Mouse (Mus musculus): ENCODE data around the gene Trim44.

DNA sequence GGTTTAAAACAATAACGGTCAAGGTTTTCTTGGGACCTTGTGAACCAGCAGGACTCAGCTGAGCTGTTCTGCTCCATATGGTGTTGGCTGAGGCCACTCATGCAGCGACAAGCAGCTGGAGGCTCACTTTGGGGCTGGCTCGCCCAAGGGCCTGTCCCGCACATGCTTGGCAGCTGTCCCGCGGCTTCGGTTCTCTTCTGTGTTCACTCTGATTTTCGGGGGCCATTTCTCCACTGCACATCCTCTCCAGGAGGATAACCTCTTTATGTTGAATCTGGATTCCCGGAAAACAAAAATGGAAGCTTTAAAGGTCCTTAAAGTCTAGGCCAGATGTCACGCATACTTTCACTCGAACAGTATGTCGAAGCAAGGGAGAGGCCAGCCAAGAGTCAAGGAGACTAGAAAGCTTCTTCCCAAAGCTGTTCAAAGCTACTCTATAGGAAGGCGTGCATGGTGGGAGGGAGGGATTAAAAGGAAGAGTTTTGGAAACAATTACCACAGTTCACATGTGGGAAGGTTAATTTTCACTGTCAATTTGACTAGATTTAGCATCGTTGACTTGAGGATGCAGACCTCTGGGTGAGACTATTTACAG is 8.6 kb upstream of the Trim44 start:
- TF ChIP-seq POLR2A (IDR thresholded peaks at IDR 0.05; ENCODE audit: control insufficient read depth in 1 of 2, insufficient read depth in 1 of 2, low read depth in 1 of 2, low read length in 2 of 2, poor library complexity in 1 of 2): no peak
- TF ChIP-seq ZKSCAN1 (IDR thresholded peaks at IDR 0.05; ENCODE audit: low read depth, low read length): no peak
- TF ChIP-seq USF2 (IDR thresholded peaks at IDR 0.05; ENCODE audit: borderline replicate concordance in 1 of 2, insufficient read depth in 1 of 2, low read depth in 1 of 2, low read length in 2 of 2): no peak
- TF ChIP-seq USF1 (IDR thresholded peaks at IDR 0.05; ENCODE audit: low read depth, low read length): no peak
- TF ChIP-seq MXI1 (IDR thresholded peaks at IDR 0.05; ENCODE audit: low read depth, low read length): no peak
- no peak for TF ChIP-seq TCF12 (IDR thresholded peaks at IDR 0.05; ENCODE audit: low read depth, low read length)
- no peak for TF ChIP-seq GATA1 (IDR thresholded peaks at IDR 0.05; ENCODE audit: low read depth, low read length)
- no peak for TF ChIP-seq ZC3H11A (IDR thresholded peaks at IDR 0.05; ENCODE audit: low read depth, low read length)
- TF ChIP-seq TBP (IDR thresholded peaks at IDR 0.05; ENCODE audit: low read depth, low read length): no peak
- no peak for TF ChIP-seq SIN3A (IDR thresholded peaks at IDR 0.05; ENCODE audit: low read length)
